Mouse (Mus musculus) lung, adult 2 months (tissue): ENCODE measurements around the gene Fbxw7.

Source experiments
- CTCF ChIP-seq: fragments of 200-500 bp; IDR thresholded peaks from 2 replicates; pipeline ENCODE4 v1.5.1; 2011; ENCODE audit warnings: mild to moderate bottlenecking, low read length, control low read depth; ENCODE audit not compliant: insufficient read depth
- POLR2A ChIP-seq: fragments of 200-500 bp; IDR thresholded peaks from 2 replicates; pipeline ENCODE4 v1.6.1; 2011; ENCODE audit warnings: low read depth, mild to moderate bottlenecking, control low read depth, low read length, borderline replicate concordance; ENCODE audit errors: extremely low read depth

- TF ChIP-seq CTCF (no peak), POLR2A (no peak)
Measured at GRCm38 (mm10) chr3:84816951-84817350, 1.9 kb downstream of the Fbxw7 start.
